Mouse (Mus musculus): ENCODE measurements at regions not wholly inside any gene's neighbourhood (a gene's known extent, or its start where the extent isn't known, plus 50 kb on each side); places are given as distances from the start of the nearest gene placed in this dataset.

DNA sequence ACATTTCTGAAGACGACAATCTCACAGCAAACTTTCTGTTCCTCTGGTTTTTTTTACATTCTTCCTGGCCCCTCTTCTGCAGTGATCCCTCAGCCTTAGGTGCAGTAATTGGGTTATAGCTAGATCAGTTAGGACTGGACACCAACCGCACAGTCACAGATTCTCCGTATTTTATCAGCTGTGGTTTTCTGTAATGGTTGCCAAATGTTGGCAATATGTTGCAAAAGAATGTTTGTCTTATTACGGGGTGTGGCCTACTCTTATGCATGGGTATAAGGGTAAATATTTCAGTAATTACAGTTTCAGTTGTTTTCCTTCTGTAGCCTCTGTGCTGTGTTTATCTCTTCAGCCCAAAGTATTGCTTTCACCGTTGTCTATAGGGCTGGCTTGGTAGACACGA, 133.2 kb upstream of the Tsc22d2 start:
- no peak for TF ChIP-seq POLR2A (IDR thresholded peaks at IDR 0.05; ENCODE audit: extremely low read depth, insufficient read depth, low read length)
- TF ChIP-seq CTCF (IDR thresholded peaks at IDR 0.05; ENCODE audit: extremely low read depth, insufficient read depth, low read length): no peak
